Mouse (Mus musculus): ENCODE measurements around the gene Hist1h2ae. TPM values are rescaled to one million over a fixed set of nuclear protein-coding genes. Genes with fewer than 3 reads are reported as not detected.
"Not testable (repeated sequence)": the region's sequence is repeated elsewhere in the genome, so short reads cannot be mapped to it uniquely, and the experiment has no call there.

The Hist1h2ae gene
- total RNA-seq (2021): 10 to 100 TPM; 38.7 to 42.6 TPM

DNA sequence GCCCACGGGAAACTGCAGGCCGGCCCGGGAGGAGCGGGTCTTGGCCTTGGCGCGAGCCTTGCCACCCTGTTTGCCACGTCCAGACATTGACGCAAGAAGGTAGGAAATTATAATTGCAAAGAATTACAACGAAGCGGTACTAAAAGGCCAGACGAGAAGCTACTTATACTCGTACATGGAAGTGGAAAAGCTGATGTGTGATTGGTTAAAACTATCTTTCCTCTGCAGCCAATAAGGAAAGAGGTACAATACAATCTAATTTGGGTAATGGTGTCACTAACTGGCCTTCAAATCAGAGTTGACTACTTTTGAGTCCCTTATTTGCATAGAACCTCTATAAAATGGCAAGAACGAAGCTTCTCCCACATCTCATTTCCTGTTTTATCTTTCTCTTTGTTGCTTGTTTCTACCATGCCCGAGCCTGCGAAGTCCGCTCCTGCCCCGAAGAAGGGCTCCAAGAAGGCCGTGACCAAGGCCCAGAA is at the start of gene Hist1h2ae, which contains the start of gene Hist1h2bg:
Gene Hist1h2ae (minus strand): TSS at position 199 of the 482 bp plus-strand sequence.
Gene Hist1h2bg (plus strand): TSS at position 375 of the 482 bp plus-strand sequence.
- intact Hi-C loops (cut with DNase I): no loop called here

DNA sequence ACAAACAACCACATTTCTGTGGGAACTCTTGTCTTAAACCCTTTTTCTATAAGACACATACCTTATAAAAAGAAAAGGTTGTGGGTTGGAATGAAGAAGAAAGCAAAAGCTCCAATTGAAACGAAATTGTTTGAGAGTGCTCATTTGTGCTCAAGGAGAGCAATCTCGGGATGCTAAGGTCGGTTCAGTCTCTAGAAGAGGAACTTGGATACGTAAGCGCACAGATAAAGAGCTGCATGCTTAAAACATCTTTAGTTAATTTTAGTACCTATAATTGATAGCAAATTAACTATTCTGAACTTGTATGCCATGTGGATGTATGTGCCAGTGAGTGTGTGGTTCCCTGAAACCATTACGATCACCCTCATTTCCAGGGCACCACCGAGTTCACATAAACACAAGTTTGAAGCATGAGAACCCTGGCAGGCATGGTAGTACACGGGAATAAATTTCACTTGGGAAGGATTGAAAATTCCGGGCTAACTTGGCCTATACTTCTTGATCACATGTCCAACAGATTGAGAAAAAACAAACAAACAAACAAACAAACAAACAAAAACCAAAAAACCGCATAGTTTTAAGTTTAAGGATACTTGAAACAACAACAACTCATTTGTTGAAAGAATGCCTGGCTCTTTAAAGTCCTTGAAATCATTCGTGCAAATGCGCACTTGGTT is 49.2 kb upstream of the Hist1h2ae start:
- DNase-seq: peak in 1 of 2 experiments; percentile 16
- intact Hi-C loops (cut with DNase I): loop anchor here (5.0 kb wide), 2 partner anchors 33 to 117 kb away; partner anchors contain the start of gene Hist1h1c

More for the DNA sequence above, at the start of gene Hist1h2ae, which contains the start of gene Hist1h2bg:
- DNase-seq: peak; percentile 81 to 82

DNA sequence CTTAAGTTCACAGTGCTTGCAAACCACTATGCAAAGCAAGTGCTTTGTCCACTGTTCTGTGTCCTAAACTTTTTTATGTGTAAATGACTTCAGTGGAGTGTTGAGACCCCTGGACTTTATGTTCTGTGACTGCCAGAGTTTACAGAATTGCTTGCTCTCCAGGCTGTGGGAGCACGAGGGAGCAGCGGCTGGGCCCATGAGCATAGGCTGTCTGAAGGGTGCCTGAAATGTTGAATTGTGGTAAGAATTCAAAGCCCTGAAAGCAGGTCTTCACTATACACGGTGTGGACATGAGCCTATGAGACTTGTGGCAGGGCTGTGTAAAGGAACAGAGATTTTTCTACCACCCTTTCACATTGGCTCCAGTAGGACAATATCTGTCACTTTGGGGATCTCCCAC is 40.6 kb upstream of the Hist1h2ae start:
- no peak for DNase-seq
- intact Hi-C loops (cut with DNase I): no loop called here

DNA sequence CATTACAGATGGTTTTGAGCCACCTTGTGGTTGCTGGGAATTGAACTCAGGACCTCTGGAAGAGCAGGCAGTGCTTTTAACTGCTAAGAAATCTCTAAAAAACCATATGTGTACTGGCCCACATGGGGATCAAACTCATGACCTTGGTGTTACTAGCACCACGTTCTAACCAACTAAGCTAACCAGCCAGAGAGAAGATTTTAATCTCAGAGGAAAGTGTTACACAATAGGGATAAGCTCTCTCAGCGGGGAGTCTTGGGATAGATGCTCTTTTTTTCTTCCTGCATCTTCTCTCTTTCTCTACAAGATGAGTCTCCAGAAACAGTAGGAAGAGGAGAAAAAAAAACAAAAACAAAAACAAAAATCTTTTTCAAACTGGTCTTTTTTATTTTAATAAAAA is 39.4 kb upstream of the Hist1h2ae start:
- no peak for DNase-seq
- intact Hi-C loops (cut with DNase I): no loop called here

DNA sequence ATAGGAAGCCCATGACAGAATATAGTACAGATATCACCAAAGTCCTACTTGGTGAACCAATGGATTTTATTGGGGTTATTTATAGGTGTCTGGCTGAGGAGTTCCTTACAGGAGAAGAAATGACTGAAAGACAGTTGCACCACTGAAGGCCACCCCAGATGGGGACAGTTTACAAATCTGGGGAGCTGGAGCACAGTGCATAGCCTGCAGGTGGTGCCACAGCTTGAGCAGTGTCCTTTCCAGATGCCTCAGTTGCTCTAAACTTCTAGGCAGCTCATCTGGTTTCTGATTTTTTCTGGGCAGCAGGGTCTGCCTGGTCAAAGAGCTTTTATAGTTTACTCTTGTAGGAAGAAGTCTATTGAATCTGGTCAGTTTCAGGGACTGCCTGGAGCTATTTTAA is 38.8 kb upstream of the Hist1h2ae start:
- intact Hi-C loops (cut with DNase I): no loop called here
- no peak for DNase-seq

DNA sequence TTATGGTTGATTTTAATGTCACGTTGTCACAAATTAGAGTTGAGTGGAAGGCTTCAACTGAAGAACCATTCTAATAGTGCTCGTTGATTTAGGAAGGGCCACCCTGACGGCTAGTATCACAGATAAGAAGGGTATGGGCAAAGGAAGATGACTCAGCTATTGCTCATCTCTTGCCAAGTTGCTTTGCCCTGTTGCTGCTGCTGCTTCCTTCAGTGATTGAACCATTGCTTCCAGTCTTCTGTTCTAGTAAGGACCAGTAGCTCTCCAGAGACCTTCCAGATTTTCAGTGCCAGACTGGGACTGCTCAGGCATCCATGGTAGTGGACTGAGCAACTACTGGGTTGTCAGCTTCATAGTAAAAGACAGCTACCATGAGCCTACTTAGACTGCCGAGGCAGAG is 38.2 kb upstream of the Hist1h2ae start:
- intact Hi-C loops (cut with DNase I): no loop called here

DNA sequence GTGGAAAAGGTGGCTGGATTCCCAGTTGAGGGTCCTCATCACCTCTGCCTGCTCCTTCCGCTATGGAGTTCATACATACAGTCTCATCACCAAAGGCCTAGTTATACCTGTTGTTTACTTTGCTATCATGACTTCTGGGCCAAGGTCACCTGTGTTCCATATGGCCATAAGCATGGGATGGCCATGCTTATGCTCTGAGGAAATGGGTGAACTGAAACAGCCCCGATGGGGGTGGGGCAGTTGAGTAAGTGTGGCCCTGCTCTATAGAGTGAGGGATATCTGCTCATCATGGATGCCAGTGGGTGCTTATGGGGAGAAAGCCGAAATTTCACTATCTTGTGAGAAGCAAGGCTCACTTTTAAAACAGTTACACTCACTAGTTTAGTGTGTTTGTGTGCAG is 34.0 kb upstream of the Hist1h2ae start:
- intact Hi-C loops (cut with DNase I): no loop called here
- DNase-seq: no peak

More for the DNA sequence above, 38.2 kb upstream of the Hist1h2ae start:
- no peak for DNase-seq

DNA sequence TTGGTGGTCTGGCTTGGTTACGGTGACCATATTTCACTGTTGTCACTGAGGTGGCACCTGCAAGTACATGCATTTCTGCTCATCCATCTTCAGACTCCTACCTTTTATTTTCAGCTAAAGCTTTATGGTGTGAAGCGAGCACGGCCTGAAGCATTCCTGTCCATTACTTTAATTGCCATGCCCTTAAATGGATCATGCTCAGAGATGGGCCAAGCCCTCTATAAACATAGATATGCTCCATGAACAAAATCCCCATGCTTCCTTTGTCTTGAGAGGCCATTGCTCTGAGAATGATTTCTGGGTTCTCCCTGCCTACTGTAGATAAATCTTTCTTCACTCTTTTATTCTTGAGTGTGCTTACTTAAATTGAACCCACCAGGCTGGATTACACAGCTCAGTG is 33.4 kb upstream of the Hist1h2ae start:
- DNase-seq: no peak
- intact Hi-C loops (cut with DNase I): no loop called here

DNA sequence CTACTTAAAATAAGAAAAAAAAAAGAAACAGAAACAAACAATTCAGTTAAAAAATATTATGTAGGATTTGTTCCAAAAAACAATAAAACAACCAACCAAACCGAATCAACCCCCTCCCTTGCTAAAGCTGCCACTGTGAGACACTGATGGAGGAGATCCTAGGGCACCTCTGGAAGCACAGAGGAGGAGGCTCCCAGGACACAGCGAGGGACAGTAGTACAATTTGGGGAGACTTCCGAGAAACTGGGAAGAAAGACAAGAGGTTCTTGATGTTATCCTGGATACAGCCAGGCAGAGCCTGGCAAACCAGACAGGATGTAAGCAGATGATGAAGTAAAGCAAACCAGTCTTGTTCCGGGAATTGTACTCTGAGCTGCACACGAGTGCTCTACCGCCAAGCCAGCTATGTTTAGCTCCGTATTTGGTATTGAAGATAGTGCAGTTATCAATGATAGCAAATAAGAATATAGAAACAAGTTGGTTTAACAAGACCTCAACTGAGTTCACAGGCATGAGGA is 32.2 kb upstream of the Hist1h2ae start:
- intact Hi-C loops (cut with DNase I): no loop called here
- no peak for DNase-seq

DNA sequence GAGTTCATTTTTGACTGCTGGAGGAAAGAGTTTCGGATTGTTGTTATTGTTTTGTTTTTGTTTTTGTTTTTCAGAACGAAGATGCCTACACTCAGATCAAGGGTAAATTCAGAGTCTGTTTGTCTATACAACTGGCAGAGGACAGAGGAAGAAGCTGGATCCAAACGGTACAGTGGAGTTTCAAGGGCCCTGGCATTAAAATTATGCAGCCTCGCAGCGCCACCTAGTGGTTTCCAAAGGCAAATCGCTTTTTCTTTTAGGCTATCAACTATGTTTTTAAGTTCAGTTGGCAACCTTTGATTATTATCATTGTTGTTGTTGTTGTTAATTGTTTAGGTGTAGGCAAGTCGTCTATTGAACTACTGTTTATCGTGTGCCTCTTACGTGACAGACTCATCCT is 26.9 kb upstream of the Hist1h2ae start:
- intact Hi-C loops (cut with DNase I): loop anchor here (2.0 to 10.0 kb wide), 2 partner anchors 173 to 233 kb away; partner anchors contain the start of gene Zfp322a
- peak; percentile 83 to 90 for DNase-seq

DNA sequence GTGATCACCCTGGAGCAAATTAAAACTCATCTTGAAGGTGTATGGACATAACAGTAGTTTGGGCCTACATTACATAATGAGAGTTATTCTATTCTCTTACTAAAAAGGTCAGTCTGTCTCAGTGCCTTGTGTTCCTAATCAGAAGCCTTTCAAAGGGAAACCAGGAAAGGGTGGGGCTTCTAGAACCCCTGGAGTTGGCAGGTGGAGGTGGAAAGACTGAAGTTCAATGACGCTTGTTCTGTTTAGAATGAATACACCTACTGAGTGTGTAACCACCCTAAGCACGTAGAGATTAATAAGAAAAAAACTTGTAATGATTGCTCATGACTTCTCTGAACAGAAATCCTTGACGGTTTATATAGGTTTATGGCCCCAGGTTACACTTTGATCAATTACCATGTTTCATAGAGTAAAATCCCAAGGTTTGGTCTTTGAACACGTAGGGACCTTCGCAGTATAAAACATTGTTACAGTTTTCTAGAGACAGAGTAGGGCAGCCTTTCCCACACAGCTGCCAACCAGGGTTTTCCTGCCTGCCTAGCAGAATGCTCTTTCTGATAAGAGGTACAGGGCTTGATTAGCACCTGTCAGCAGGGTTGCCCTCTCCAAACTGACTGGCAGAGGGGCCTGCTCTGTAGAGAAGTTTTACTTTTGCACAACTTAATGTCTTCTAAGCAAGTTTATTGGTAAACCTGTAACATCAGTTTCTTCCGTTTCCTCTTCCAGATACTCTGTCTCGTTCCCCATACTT is 24.8 kb upstream of the Hist1h2ae start:
- no peak for DNase-seq
- intact Hi-C loops (cut with DNase I): loop anchor here (2.0 to 10.0 kb wide), 2 partner anchors 171 to 231 kb away; partner anchors contain the start of gene Zfp322a

DNA sequence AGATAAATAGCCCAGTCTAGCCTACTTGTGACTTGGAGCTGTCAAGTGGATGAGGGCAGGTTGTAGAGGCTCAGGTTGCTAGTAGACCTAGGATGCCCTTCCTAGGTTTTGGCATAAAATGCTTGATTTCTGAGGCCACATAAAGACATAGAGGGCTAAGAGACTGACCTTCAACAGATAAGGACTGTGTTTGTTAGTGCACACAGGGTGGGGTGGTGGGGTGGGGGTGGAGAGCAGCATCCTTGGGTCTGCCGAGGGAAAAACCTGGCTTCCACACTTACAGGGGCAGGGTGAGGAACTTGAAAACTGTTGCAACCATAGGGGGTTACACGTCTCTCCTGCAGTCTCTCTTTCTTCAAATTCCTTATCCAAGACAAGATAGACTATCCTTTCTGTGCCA is 24.2 kb upstream of the Hist1h2ae start:
- no peak for DNase-seq
- intact Hi-C loops (cut with DNase I): loop anchor here (10.0 kb wide), 1 partner anchor 230 kb away; the partner anchor contains the start of gene Zfp322a

DNA sequence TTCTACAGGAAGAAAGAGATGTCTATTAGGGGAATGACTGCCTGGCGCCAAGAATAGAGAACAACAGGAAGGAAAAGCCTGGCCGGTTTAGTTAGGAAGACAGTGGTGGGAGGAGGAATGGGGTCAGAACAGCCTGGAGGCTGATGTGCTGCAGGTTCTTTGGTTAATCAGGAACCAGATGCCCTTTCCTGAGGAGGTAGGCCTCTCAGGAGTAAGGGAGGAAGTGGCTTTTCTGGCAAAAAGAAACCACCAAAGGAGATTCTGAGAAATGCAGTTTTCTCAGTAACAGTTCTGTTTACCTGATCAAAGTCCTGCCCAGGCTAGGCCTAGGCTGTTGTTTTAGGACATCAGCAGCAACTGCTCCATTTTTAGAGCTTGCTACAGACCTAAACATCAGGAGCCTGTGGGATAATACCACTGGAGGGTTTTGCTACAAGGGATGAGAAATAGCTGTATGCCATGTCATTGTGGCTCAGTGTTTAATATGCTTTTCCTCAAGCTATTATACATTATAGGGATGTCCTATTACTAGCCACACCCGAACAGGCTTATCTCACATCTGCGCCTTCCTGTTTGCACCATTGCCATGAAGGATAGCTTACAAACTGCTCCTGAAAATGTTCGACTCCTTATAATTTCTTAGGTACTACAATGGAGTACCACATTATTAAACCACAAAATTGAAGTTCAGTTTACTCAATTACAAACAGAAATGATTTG is 22.2 kb upstream of the Hist1h2ae start:
- intact Hi-C loops (cut with DNase I): loop anchor here (10.0 kb wide), 1 partner anchor 228 kb away; the partner anchor contains the start of gene Zfp322a
- DNase-seq: no peak

DNA sequence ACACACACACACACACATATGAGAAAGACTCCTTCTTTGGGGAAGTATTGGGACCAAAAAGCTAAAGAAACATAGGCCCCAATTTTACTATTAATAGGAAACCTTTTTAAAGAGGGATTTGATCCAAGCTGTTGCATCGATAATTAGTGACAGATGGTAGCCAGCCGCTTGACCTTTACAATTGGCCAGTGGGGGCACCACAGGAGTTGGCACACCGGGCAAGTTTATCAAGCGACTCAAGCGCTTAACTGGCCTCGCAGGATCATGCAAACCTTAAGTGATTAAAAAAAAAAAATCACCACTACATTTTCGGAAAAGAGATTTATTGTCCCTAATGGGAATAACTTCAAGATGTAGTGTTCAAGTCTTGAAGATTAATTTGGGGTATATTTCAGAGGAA is 21.6 kb upstream of the Hist1h2ae start:
- intact Hi-C loops (cut with DNase I): loop anchor here (10.0 kb wide), 1 partner anchor 228 kb away; the partner anchor contains the start of gene Zfp322a

DNA sequence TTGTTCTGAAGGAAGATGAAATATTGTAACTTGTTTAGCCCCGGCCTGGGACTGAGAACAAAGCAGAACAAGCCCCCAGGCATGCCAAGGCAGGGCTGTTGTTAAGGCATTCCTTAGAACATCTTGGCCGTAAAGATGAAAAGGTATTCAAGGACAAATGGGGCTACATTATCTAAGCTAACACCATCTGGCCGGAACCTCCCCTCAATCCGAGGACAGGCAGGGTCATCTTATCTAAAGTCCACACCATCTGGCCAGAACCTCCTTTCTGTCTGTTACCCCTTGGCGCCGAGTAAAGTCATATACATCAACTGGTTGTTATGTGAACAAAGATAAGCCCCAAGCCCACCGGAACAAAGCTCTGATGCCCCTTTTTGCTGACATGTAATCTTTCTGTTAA is 20.9 kb upstream of the Hist1h2ae start:
- not testable (repeated sequence) for DNase-seq
- intact Hi-C loops (cut with DNase I): loop anchor here (10.0 kb wide), 1 partner anchor 227 kb away; the partner anchor contains the start of gene Zfp322a

More for the DNA sequence above, 21.6 kb upstream of the Hist1h2ae start:
- no peak for DNase-seq

DNA sequence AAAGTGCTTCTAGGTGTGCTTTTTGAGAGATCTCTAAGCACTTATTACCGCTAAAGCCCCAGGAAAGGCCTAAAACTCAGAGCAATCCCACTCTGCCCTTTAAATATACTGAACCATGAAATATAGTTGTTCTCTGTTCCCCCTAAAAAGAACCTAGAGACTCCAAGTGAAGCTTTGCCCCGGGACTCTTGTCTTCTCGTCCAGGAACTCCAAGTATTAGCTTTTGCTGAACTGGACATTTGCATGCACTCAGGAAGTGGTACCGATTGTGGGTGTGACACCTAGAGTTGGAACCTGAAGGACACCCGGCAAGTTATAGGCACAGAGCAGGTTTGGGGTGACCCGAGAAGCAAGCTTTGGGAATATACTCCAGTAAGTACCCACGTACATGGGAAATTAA is 20.2 kb upstream of the Hist1h2ae start:
- DNase-seq: no peak
- intact Hi-C loops (cut with DNase I): loop anchor here (10.0 kb wide), 1 partner anchor 226 kb away; the partner anchor contains the start of gene Zfp322a

DNA sequence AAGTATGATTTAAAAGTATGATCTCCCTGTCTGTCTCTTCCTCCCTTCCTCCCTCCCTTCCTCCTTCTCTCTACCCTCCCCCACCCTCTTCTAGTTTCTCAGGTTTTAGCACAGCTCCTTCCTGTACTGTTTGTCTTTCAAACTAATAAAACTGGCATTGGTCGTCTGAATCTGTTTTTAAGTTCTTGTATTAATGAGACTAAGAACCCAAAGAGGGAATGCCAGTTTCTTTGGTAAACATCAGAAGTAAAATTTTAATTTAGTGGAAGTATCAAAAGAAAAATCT is 15.9 kb upstream of the Hist1h2ae start:
- no peak for DNase-seq
- intact Hi-C loops (cut with DNase I): loop anchor here (5.0 kb wide), 3 partner anchors 35 to 110 kb away; partner anchors contain the start of genes Hist1h1e, Hist1h1t, Hist1h2ac and Hist1h2bc

DNA sequence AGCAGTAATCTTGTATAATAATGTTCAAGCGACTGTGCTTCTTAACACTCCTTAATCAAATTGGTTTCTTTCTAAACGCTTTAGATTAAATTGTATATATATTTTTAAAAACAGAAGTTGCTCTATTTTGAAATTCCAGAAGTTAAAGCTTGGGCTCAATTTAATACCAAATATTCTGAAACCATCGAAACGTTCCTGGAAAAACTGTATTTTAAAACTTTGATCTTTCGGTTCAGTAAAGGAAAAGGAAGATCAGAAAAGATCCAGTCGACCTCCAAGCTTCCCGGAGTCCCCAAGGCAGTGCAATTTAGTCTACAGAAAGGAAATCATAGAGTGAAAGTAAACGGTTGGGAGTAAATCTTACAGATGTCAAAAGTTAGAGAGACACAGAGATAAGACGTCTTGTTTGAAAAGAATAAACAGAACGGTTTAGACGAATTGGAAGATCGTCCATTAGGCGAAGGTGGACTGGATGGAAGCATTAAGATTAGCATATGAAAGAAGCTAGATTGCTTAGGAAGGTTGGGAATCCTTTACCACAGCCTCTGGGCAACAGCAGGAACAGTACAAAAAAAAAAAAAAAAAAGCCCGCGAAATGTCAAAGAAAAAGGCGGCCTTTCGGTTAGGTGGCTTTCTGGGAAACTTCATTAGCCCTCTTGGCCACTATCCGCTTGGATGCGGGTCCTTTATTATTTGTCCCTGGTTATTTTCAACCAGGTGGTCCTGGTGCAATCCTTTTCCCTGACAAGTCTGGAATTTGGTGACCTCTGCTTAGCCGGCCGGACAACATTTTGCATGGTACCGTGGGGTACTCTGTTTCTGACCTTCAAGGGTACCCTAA is 15.3 kb upstream of the Hist1h2ae start:
- no peak for DNase-seq
- intact Hi-C loops (cut with DNase I): loop anchor here (5.0 kb wide), 3 partner anchors 36 to 111 kb away; partner anchors contain the start of genes Hist1h1e, Hist1h1t, Hist1h2ac and Hist1h2bc

DNA sequence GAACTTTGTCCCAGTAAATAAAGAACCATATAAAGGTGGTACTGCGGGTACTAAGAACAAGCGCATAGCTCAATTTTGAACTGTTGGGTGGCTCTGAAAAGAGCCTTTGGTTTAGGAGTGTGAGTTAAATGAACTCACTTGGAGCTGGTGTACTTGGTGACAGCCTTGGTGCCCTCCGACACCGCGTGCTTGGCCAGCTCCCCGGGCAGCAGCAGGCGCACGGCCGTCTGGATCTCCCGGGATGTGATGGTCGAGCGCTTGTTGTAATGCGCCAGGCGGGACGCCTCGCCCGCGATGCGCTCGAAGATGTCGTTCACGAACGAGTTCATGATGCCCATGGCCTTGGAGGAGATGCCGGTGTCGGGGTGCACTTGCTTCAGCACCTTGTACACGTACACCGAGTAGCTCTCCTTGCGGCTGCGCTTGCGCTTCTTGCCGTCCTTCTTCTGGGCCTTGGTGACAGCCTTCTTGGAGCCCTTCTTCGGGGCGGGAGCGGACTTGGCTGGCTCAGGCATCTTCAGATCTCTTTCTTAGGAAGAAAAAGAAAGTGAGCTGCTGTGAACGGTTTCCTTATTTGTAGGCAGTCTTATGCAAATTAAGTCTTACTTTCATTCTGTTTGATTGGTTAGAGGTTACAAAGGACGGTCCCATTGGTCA is 14.6 kb upstream of the Hist1h2ae start:
- intact Hi-C loops (cut with DNase I): loop anchor here (5.0 kb wide), 3 partner anchors 37 to 112 kb away; partner anchors contain the start of genes Hist1h1e, Hist1h1t, Hist1h2ac and Hist1h2bc
- DNase-seq: peak; percentile 82 to 85
